Mouse (Mus musculus) liver, embryonic 14.5 days (tissue): ENCODE results near the gene Snx32. TPM values are rescaled to one million over a fixed set of nuclear protein-coding genes. Genes with fewer than 3 reads are reported as not detected.
A peak's percentile ranks its signal among the peaks of the same experiment; 100 is the strongest.

ENCODE experiments used
- ATAC-seq: fragments of 200-750 bp; cut with Nextera tagmentation; 2 replicates; pipeline ENCODE4 v1.8.0; 2017; ENCODE audit warnings: moderate number of reproducible peaks, mild to moderate bottlenecking, moderate library complexity; ENCODE audit not compliant: insufficient read depth
- DNase-seq, 3 experiments: peaks; one replicate each; pipeline ENCODE4 v3.0.0-alpha.2; 2012 to 2013; ENCODE audit warnings: low read depth in 3 of 3, low spot score in 3 of 3
- H3K27ac ChIP-seq: fragments of 300-500 bp; sonication (generic); 2 replicates; pipeline ENCODE4 v1.5.1; 2014; ENCODE audit warnings: moderate library complexity, mild to moderate bottlenecking, control low read depth, inconsistent platforms
- H3K27me3 ChIP-seq: fragments of 300-500 bp; sonication (generic); 2 replicates; pipeline ENCODE4 v1.6.1; 2014; ENCODE audit warnings: mild to moderate bottlenecking, low read length, moderate library complexity; ENCODE audit not compliant: control insufficient read depth, insufficient read depth
- H3K36me3 ChIP-seq: fragments of 300-500 bp; sonication (generic); replicated peaks from 2 replicates; pipeline ENCODE4 v1.6.1; 2014; ENCODE audit warnings: low read depth; ENCODE audit not compliant: control insufficient read depth, insufficient read depth
- H3K4me1 ChIP-seq, 2 experiments: fragments of 200-500 bp in 1 of 2; fragments of 300-500 bp in 1 of 2; sonication (generic) in 1 of 2; replicated peaks; 2 replicates each; pipeline ENCODE4 v1.6.1; 2012 to 2014; ENCODE audit warnings: antibody characterized with exemption in 1 of 2, inconsistent platforms in 1 of 2, low read length in 1 of 2; ENCODE audit not compliant: control insufficient read depth in 2 of 2, insufficient read depth in 2 of 2
- H3K4me2 ChIP-seq: fragments of 300-500 bp; sonication (generic); 2 replicates; pipeline ENCODE4 v1.6.1; 2014; ENCODE audit warnings: low read depth, mild to moderate bottlenecking, control low read depth, moderate library complexity
- H3K4me3 ChIP-seq, 2 experiments: fragments of 200-500 bp in 1 of 2; fragments of 300-500 bp in 1 of 2; sonication (generic) in 1 of 2; 2 replicates each; pipeline ENCODE4 v1.5.1; 2012 to 2014; ENCODE audit warnings: low read depth in 2 of 2, low read length in 2 of 2, mild to moderate bottlenecking in 2 of 2, control low read depth in 1 of 2, inconsistent platforms in 1 of 2, moderate library complexity in 1 of 2; ENCODE audit not compliant: insufficient read depth in 1 of 2
- H3K9ac ChIP-seq: fragments of 300-500 bp; sonication (generic); replicated peaks from 2 replicates; pipeline ENCODE4 v1.6.1; 2014; ENCODE audit warnings: mild to moderate bottlenecking, control low read depth, moderate library complexity
- H3K9me3 ChIP-seq: fragments of 300-500 bp; sonication (generic); 2 replicates; pipeline ENCODE4 v1.6.1; 2016; ENCODE audit warnings: low read length, mixed read lengths; ENCODE audit not compliant: control insufficient read depth
- CTCF ChIP-seq: IDR thresholded peaks from 2 replicates; pipeline ENCODE4 v1.5.1; 2016; ENCODE audit warnings: antibody characterized with exemption, low read depth, control low read depth
- EP300 ChIP-seq: IDR thresholded peaks from 2 replicates; pipeline ENCODE4 v1.6.1; 2016; ENCODE audit warnings: antibody characterized with exemption, low read depth
- WGBS: fragments of 180-500 bp; shearing (Covaris S2); extraction: QIAGEN DNeasy Blood & Tissue Kit; methylation state at CpG from one replicate; pipeline ENCODE4 v1.1.7; 2014; ENCODE audit not compliant: insufficient replicate concordance; 5-methylcytosine and 5-hydroxymethylcytosine counted together
- polyA plus RNA-seq, 2 experiments: library from polyadenylated mRNA; depleted of rRNA in 1 of 2; stranded (reverse) in 1 of 2; unstranded in 1 of 2; fragments of >200 nt; fragmentation: Nextera tagmentation in 1 of 2; extraction: Ambion mirVana in 1 of 2; gene quantifications; 2 replicates each; pipeline versions ENCODE4 v1.2.1 to v1.2.3; 2012 to 2014

The Snx32 gene
- polyA plus RNA-seq, 2 experiments = 4.7 to 9.0 TPM

- H3K9me3 ChIP-seq = no peaks in the 10 kb centered on the region
- DNase-seq (no peak), ATAC-seq (peak; percentile 31)
- H3K27me3 ChIP-seq = peaks cover 28% of the 10 kb centered on the region
- TF ChIP-seq CTCF (no peak), EP300 (no peak)
- H3K9ac ChIP-seq = peak overlapping the region; percentile 1
- H3K36me3 ChIP-seq = no peaks in the 10 kb centered on the region
- no peak overlapping the region for H3K27ac ChIP-seq
- H3K4me2 ChIP-seq = peak overlapping the region; percentile 70
- H3K4me1 ChIP-seq = peaks cover 0 to 2% of the 10 kb centered on the region in 2 experiments; a peak in 1 of 4 replicates
- 2% methylated on average over 49 of the region's 68 CpGs for WGBS
- H3K4me3 ChIP-seq = peak overlapping the region; percentile 39 to 46
Observed at GRCm38 (mm10) chr19:5474281-5475068, 35.9 kb downstream of the Snx32 start.

- Histone ChIP-seq H3K4me1 (peaks cover 0 to 2% of the 10 kb centered on the region in 2 experiments; a peak in 1 of 4 replicates), H3K36me3 (no peaks in the 10 kb centered on the region), H3K9me3 (no peaks in the 10 kb centered on the region), H3K27me3 (peaks cover 28% of the 10 kb centered on the region), H3K9ac (peak within 1 kb of the TSS; percentile 1), H3K27ac (no peak within 1 kb of the TSS), H3K4me2 (peak within 1 kb of the TSS; percentile 70), H3K4me3 (peak within 1 kb of the TSS; percentile 39 to 46)
- TF ChIP-seq CTCF = no peak
- no peak for TF ChIP-seq EP300
- DNase-seq (peak; percentile 34 to 46 (median 38)), ATAC-seq (peak; percentile 65)
- 5% methylated on average over 22 of the region's 22 CpGs for WGBS
Observed at GRCm38 (mm10) chr19:5473720-5474119, 36.6 kb downstream of the Snx32 start, which contains the start of gene Efemp2. Gene Efemp2, plus strand, starts transcription at chr19:5473954.

GRCm38 (mm10) chr19:5472857-5473256, 37.5 kb downstream of the Snx32 start:
- TF ChIP-seq EP300 (no peak), CTCF (peak; percentile 34; the same call in 1 of the 2 replicates)
- H3K36me3 ChIP-seq = no peaks in the 10 kb centered on the region
- no peak overlapping the region for H3K4me3 ChIP-seq
- no peak overlapping the region for H3K27ac ChIP-seq
- peaks cover 28% of the 10 kb centered on the region for H3K27me3 ChIP-seq
- H3K9me3 ChIP-seq = no peaks in the 10 kb centered on the region
- no peak overlapping the region for H3K9ac ChIP-seq
- no peak overlapping the region for H3K4me2 ChIP-seq
- no peak for DNase-seq
- peaks cover 0 to 2% of the 10 kb centered on the region in 2 experiments; a peak in 1 of 4 replicates for H3K4me1 ChIP-seq
- ATAC-seq = no peak
- WGBS = 45% methylated on average over 3 of the region's 3 CpGs

GRCm38 (mm10) chr19:5471846-5472245, 38.5 kb downstream of the Snx32 start:
- Histone ChIP-seq H3K4me2 (no peak overlapping the region), H3K9ac (no peak overlapping the region), H3K4me1 (peaks cover 0 to 2% of the 10 kb centered on the region in 2 experiments; a peak in 1 of 4 replicates), H3K27me3 (peaks cover 28% of the 10 kb centered on the region), H3K36me3 (no peaks in the 10 kb centered on the region), H3K27ac (no peak overlapping the region), H3K9me3 (no peaks in the 10 kb centered on the region), H3K4me3 (no peak overlapping the region)
- DNase-seq (no peak), ATAC-seq (no peak)
- 53% methylated on average over 5 of the region's 5 CpGs for WGBS
- TF ChIP-seq CTCF (no peak), EP300 (no peak)

GRCm38 (mm10) chr19:5468374-5468773, 42.0 kb downstream of the Snx32 start, which contains the start of gene Ctsw:
Gene Ctsw, minus strand, starts transcription at chr19:5468507.
- H3K27me3 ChIP-seq = peaks cover 3% of the 10 kb centered on the region
- no peak for TF ChIP-seq EP300
- no peak for TF ChIP-seq CTCF
- ATAC-seq (no peak), DNase-seq (no peak)
- H3K9me3 ChIP-seq = no peaks in the 10 kb centered on the region
- no peaks in the 10 kb centered on the region for H3K4me1 ChIP-seq
- 21% methylated on average over 5 of the region's 5 CpGs for WGBS
- no peak within 1 kb of the TSS for H3K9ac ChIP-seq
- no peak within 1 kb of the TSS for H3K4me3 ChIP-seq
- H3K36me3 ChIP-seq = no peaks in the 10 kb centered on the region; the same call in none of the 2 replicates
- H3K4me2 ChIP-seq = no peak within 1 kb of the TSS
- H3K27ac ChIP-seq = no peak within 1 kb of the TSS
